Comparison of ENCODE assay signal across 27 mouse cellular contexts in the genomic region with DNA sequence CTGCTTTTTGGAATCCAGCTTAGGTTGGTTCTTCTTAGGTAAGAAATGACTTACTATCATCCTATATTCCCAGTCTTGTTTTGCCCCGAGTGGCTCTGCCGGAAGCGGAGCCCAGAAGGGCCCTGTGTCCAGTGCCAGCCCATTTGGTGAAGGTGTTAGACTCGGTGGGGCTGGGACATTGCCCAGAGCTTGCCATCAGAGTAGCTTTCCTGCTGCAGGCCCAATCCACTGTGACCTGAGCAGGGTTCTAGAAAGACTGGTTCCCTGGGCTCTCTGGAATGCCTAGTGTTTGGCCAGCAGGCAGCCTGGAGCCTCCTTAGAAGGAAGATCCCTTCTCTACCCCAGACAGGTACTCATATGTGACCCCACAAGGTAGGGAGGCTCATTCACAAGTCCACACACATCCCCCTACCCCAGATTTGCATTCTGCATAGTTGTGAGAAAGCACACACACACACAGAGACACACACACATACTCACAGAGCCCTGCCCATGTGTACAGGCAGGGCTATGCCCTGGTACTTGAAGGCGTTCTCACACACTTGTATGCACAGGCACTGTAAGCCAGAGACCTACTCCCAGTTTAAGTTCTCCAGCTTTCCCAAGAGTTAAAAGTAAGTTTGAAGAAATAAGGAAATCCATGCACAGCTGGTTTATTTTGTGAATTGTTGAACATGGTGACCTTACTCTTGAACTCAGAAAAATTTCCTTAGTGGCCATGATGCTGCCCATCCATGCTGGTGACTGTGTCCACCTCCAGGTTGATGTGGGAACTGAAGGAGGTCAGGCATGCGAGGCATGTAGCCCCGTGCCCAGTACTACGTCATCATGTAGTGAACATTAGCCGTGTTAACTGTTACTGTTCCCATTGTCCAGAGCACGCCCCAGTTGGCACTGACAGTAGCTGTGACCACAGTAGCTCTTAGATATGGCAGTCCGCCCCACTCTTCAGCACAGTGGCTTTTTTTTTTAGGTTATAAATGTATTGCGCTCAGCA. TPM values are rescaled to one million over a fixed set of nuclear protein-coding genes. Genes with fewer than 3 reads are reported as not detected.
DNase-seq lines count a peak whose midpoint lies in the region; ATAC-seq lines count a peak whose summit lies in the region.
"Had no signal": no experiment of that assay in that cellular context is flagged by ENCODE, and none has a peak within 500 bp of the region (broad histone marks: within the 10 kb centered on the region; RNA-seq: fewer than 3 reads in every experiment).

No protein-coding gene starts in this region.

- ATAC-seq in cerebellum, adult (ENCODE audit: insufficient number of reproducible peaks, low FRiP score, low TSS enrichment) = peak; percentile 18; the same call in 1 of the 2 replicates
- 0 out of 2 replicates have a peak, but pooled peaks have one; percentile 47 for ATAC-seq in heart, embryonic 14.5 days (ENCODE audit: insufficient number of reproducible peaks, insufficient read depth, low FRiP score, low read depth)
- ATAC-seq: forebrain, embryonic 14.5 days; intestine, postnatal 0 days; midbrain, embryonic 15.5 days had no signal

- no peak overlapping the region for H3K27ac ChIP-seq in heart, embryonic 14.5 days (replicated peaks in 1 of 2; ENCODE audit: control insufficient read depth in 1 of 2, insufficient read depth in 1 of 2, low read depth in 2 of 2, low read length in 2 of 2)
- no peak overlapping the region for H3K27ac ChIP-seq in embryonic facial prominence, embryonic 10.5 days (replicated peaks)
- H3K27ac ChIP-seq: embryonic facial prominence, embryonic 15.5 days; hindbrain, embryonic 12.5 days; kidney, embryonic 15.5 days; limb, embryonic 10.5 days; liver, embryonic 15.5 days; midbrain, embryonic 15.5 days; neural tube, embryonic 13.5 days had no signal

- no peaks in the 10 kb centered on the region for H3K9me3 ChIP-seq in heart, embryonic 14.5 days (ENCODE audit: control insufficient read depth, low read length)
- H3K9me3 ChIP-seq in embryonic facial prominence, embryonic 10.5 days = no peaks in the 10 kb centered on the region
- H3K9me3 ChIP-seq: embryonic facial prominence, embryonic 15.5 days; hindbrain, embryonic 12.5 days; kidney, embryonic 15.5 days; limb, embryonic 10.5 days; liver, embryonic 15.5 days; midbrain, embryonic 15.5 days; neural tube, embryonic 13.5 days had no signal

- peaks cover 0 to 13% of the 10 kb centered on the region in 2 experiments for H3K4me1 ChIP-seq in heart, embryonic 14.5 days (ENCODE audit: control insufficient read depth in 2 of 2, insufficient read depth in 2 of 2, low read length in 2 of 2)
- H3K4me1 ChIP-seq in embryonic facial prominence, embryonic 10.5 days = peaks cover 35% of the 10 kb centered on the region

- H3K9ac ChIP-seq in heart, embryonic 14.5 days (ENCODE audit: low read length) = no peak overlapping the region
- H3K9ac ChIP-seq: embryonic facial prominence, embryonic 15.5 days; hindbrain, embryonic 12.5 days; kidney, embryonic 15.5 days; liver, embryonic 15.5 days; midbrain, embryonic 15.5 days; neural tube, embryonic 13.5 days had no signal

- no peaks in the 10 kb centered on the region for H3K36me3 ChIP-seq in heart, embryonic 14.5 days (ENCODE audit: control insufficient read depth, insufficient read depth, low read length)
- peaks cover 2% of the 10 kb centered on the region; the same call in 1 of the 2 replicates for H3K36me3 ChIP-seq in embryonic facial prominence, embryonic 10.5 days (replicated peaks)
- H3K36me3 ChIP-seq: embryonic facial prominence, embryonic 15.5 days; hindbrain, embryonic 12.5 days; kidney, embryonic 15.5 days; limb, embryonic 10.5 days; liver, embryonic 15.5 days; midbrain, embryonic 15.5 days; neural tube, embryonic 13.5 days had no signal

- no peak for DNase-seq in cerebellum, postnatal 10 days
- no peak for DNase-seq in heart, postnatal 14 days
- DNase-seq in lung, postnatal 10 days = peak; percentile 35
- no peak for DNase-seq in lung, postnatal 25 days (ENCODE audit: low spot score)
- no peak for DNase-seq in urinary bladder, adult 2 months (ENCODE audit: low spot score)
- DNase-seq in embryonic facial prominence, embryonic 10.5 days (ENCODE audit: low spot score) = no peak
- DNase-seq: adrenal gland, postnatal 14 days; liver; thymus, adult 2 months; thymus, postnatal 4 days had no signal

- H3K4me3 ChIP-seq in heart, embryonic 14.5 days (ENCODE audit: control insufficient read depth in 1 of 2, insufficient read depth in 1 of 2, low read depth in 1 of 2, low read length in 2 of 2) = no peak overlapping the region
- no peak overlapping the region for H3K4me3 ChIP-seq in embryonic facial prominence, embryonic 10.5 days
- H3K4me3 ChIP-seq: embryonic facial prominence, embryonic 15.5 days; hindbrain, embryonic 12.5 days; kidney, embryonic 15.5 days; limb, embryonic 10.5 days; liver, embryonic 15.5 days; midbrain, embryonic 15.5 days; myocyte; neural tube, embryonic 13.5 days had no signal

- no peak overlapping the region for H3K4me2 ChIP-seq in heart, embryonic 14.5 days (ENCODE audit: low read length)
- H3K4me2 ChIP-seq: embryonic facial prominence, embryonic 15.5 days; heart, embryonic 11.5 days; hindbrain, embryonic 12.5 days; kidney, embryonic 15.5 days; liver, embryonic 15.5 days; midbrain, embryonic 15.5 days; neural tube, embryonic 13.5 days had no signal

- WGBS in heart, embryonic 14.5 days = 73% methylated on average over 12 of the region's 12 CpGs
- WGBS in embryonic facial prominence, embryonic 10.5 days = 90% methylated on average over 12 of the region's 12 CpGs

- intact Hi-C loops in heart, postnatal 14 days (cut with DNase I) = no loop called here

- no peaks in the 10 kb centered on the region for H3K27me3 ChIP-seq in heart, embryonic 14.5 days (ENCODE audit: control insufficient read depth, insufficient read depth, low read length)
- no peaks in the 10 kb centered on the region for H3K27me3 ChIP-seq in embryonic facial prominence, embryonic 10.5 days (replicated peaks; ENCODE audit: low read depth, poor library complexity, severe bottlenecking)
- H3K27me3 ChIP-seq: embryonic facial prominence, embryonic 15.5 days; hindbrain, embryonic 12.5 days; kidney, embryonic 15.5 days; liver, embryonic 15.5 days; midbrain, embryonic 15.5 days; neural tube, embryonic 13.5 days had no signal

RNA-seq across cellular contexts. Expression of gene Cnnm4, which starts 8.8 kb away (rescaled TPM):
- 4.5 and 5.9 TPM in 2 replicates for polyA plus RNA-seq in heart, embryonic 14.5 days (2014; fragmentation: Nextera tagmentation; extraction: Ambion mirVana)
- total RNA-seq in heart, postnatal 14 days (2021) = 1 to 10 TPM; 3.4 to 4.1 TPM
- 8.6 and 9.1 TPM in 2 replicates for polyA plus RNA-seq in urinary bladder, adult 2 months (2012; rRNA removed)
- polyA plus RNA-seq in embryonic facial prominence, embryonic 10.5 days (2016; fragmentation: Nextera tagmentation; extraction: Ambion mirVana) = 16.2 and 16.4 TPM in 2 replicates

RNA-seq across cellular contexts. Expression of gene Cnnm3, which starts 31.5 kb away (rescaled TPM):
- polyA plus RNA-seq in heart, embryonic 14.5 days (2014; fragmentation: Nextera tagmentation; extraction: Ambion mirVana) = 3.7 and 3.9 TPM in 2 replicates
- total RNA-seq in heart, postnatal 14 days (2021) = 10 to 100 TPM; 12.9 to 15.6 TPM
- 15.2 and 17.6 TPM in 2 replicates for polyA plus RNA-seq in urinary bladder, adult 2 months (2012; rRNA removed)
- 3.5 and 3.6 TPM in 2 replicates for polyA plus RNA-seq in embryonic facial prominence, embryonic 10.5 days (2016; fragmentation: Nextera tagmentation; extraction: Ambion mirVana)

RNA-seq across cellular contexts. Expression of gene Lman2l, which starts 35.1 kb away (rescaled TPM):
- polyA plus RNA-seq in heart, embryonic 14.5 days (2014; fragmentation: Nextera tagmentation; extraction: Ambion mirVana) = 31.0 and 35.7 TPM in 2 replicates
- 10 to 100 TPM; 19.9 to 20.8 TPM for total RNA-seq in heart, postnatal 14 days (2021)
- 17.6 and 20.3 TPM in 2 replicates for polyA plus RNA-seq in urinary bladder, adult 2 months (2012; rRNA removed)
- polyA plus RNA-seq in embryonic facial prominence, embryonic 10.5 days (2016; fragmentation: Nextera tagmentation; extraction: Ambion mirVana) = 58.4 and 62.9 TPM in 2 replicates

RNA-seq across cellular contexts. Expression of gene Ankrd23, which starts 56.5 kb away (rescaled TPM):
- 18.9 and 19.4 TPM in 2 replicates for polyA plus RNA-seq in heart, embryonic 14.5 days (2014; fragmentation: Nextera tagmentation; extraction: Ambion mirVana)
- 100 to 1,000 TPM; 101 to 170 TPM for total RNA-seq in heart, postnatal 14 days (2021)
- 21.3 and 26.1 TPM in 2 replicates for polyA plus RNA-seq in urinary bladder, adult 2 months (2012; rRNA removed)
- polyA plus RNA-seq in embryonic facial prominence, embryonic 10.5 days (2016; fragmentation: Nextera tagmentation; extraction: Ambion mirVana) = 15.5 and 16.6 TPM in 2 replicates

RNA-seq across cellular contexts. Expression of gene Gm42417, which starts 59.0 kb away (rescaled TPM):
- not detected in 2 replicates for polyA plus RNA-seq in heart, embryonic 14.5 days (2014; fragmentation: Nextera tagmentation; extraction: Ambion mirVana)
- total RNA-seq in heart, postnatal 14 days (2021) = 10 to 100 TPM; 52.6 to 94.6 TPM
- polyA plus RNA-seq in urinary bladder, adult 2 months (2012; rRNA removed) = 0.12 and 0.25 TPM in 2 replicates
- polyA plus RNA-seq in embryonic facial prominence, embryonic 10.5 days (2016; fragmentation: Nextera tagmentation; extraction: Ambion mirVana) = 0.54 TPM in 1 of 2 replicates, not detected in the other
- total RNA-seq: layer of hippocampus, postnatal 14 days had no signal
- polyA plus RNA-seq: forebrain, embryonic 14.5 days; frontal cortex, adult 2 months; heart, embryonic 11.5 days; hindbrain, embryonic 12.5 days; liver, embryonic 15.5 days; small intestine, adult 2 months; stomach, embryonic 16.5 days; thymus, adult 2 months had no signal
